Mouse (Mus musculus): ENCODE measurements at regions not wholly inside any gene's neighbourhood (a gene's known extent, or its start where the extent isn't known, plus 50 kb on each side); places are given as distances from the start of the nearest gene placed in this dataset.

GRCm38 (mm10) chr1:167905424-167905823 lies 216.4 kb downstream of the Lmx1a start:
- DNase-seq = no peak

GRCm38 (mm10) chr1:167912074-167912473 lies 223.0 kb downstream of the Lmx1a start:
- DNase-seq = no peak

GRCm38 (mm10) chr1:167914982-167915561 lies 226.0 kb downstream of the Lmx1a start:
- DNase-seq = peak; percentile 91

DNA sequence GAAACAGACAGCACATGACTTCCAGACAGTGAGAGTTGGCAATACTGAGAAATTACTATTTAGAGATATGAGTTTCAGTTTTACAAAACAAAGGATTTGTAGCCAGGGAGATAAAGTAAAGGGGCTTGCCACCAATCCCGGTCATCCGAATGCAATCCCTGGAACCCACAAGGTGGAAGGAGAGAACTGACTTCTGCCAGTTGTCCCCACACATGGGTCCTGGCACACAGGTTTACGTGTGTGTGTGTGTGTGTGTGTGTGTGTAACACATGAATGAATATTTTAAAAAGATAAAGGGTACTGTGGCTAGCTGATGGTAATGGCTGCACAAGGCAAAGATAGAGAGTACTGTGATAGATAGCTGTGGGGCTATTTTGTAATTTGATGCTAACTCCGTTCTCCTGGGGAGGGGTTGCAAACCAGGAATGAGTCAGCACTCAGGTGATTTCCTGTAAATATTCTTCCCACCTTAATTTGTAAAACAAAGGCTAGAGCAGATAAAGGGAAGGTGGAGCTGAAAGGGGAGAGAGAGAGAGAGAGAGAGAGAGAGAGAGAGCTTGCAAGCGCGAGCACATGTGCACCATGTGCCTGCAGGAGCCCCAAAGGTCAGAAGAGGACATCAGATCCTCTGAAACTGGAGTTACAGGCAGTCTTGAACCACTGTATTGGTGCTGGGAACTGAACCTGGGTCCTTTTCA lies 226.7 kb downstream of the Lmx1a start:
- no peak for DNase-seq

GRCm38 (mm10) chr1:167922917-167923316 lies 233.9 kb downstream of the Lmx1a start:
- DNase-seq = no peak

GRCm38 (mm10) chr1:167928060-167928467 lies 239.0 kb downstream of the Lmx1a start:
- DNase-seq = peak; percentile 25

DNA sequence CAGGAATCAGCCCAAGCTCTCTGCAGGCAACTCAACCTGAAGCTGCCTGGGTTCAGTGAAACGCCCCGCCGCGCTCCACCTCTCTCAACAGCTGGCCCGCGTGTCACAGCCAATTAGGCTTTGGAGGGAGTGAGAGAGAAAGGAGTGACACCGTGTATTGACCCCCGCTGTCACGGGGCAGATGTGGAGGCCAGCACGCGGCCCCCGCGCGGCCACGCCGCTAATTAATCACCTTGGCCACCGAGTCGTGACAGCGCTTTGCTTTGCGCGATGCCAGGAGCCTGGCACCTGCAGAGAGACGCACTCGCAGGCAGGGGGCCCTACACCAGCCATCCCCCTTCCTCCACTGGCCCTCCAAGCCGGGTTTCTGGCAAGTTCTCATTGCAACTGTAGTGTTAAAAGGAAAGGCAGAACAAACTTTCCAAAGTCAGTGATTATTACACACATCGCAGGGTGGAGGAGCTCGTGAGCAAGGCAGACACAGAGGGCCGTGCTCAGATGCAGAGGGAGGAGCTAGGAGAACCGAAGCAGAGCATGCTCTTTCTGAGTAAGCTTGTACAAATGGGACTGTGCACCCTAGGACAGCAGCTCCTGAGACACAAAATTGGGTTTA lies 240.8 kb downstream of the Lmx1a start:
- no peak for DNase-seq

- DNase-seq = no peak
These were observed 243.1 kb downstream of the Lmx1a start for GRCm38 (mm10) chr1:167932088-167932487.

DNA sequence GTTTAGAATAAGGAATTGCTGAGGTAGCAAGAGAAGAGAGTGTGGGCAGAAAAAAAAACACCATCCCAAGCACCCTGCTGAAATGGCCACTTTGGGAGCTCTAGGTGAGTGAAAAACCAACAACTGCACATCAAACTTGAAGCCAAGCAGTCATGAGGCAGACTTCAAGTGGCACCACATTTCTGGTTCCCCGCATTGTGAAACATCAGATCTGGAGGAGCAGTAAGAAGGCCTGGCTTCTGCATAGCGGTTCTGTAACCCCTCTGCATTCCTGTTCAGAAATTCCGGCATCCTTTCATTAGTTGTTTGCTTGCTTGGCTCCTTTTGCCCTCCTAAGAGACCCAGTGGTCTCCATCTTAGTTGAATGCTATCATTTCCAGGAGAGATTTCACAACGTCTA lies 247.7 kb downstream of the Lmx1a start:
- no peak for DNase-seq

- no peak for DNase-seq
These were observed 249.1 kb downstream of the Lmx1a start for GRCm38 (mm10) chr1:167938176-167938575.

- DNase-seq = no peak
These were observed 253.0 kb downstream of the Lmx1a start for GRCm38 (mm10) chr1:167942037-167942470.

GRCm38 (mm10) chr1:167943121-167943520 lies 254.1 kb downstream of the Lmx1a start:
- no peak for DNase-seq

GRCm38 (mm10) chr1:167945615-167946252 lies 256.7 kb downstream of the Lmx1a start:
- peak; percentile 52 for DNase-seq

- DNase-seq = no peak
These were observed 258.8 kb downstream of the Lmx1a start for GRCm38 (mm10) chr1:167947866-167948265.

DNA sequence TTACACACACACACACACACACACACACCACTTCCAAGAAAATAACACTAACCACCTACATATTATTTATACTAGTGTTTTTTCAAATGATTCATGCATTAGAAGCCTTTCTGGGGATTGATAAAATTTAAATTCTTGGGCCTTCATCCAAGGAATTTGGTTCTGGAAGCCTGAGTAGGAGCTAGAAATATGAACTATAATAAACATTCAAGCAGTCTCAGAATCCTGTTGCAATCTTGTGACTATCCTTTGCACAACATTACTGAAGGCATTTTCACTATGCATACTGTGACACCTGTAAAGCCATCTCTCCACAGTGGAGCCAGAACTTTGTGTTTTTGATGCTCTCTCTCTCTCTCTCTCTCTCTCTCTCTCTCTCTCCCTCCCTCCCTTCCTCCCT lies 262.7 kb downstream of the Lmx1a start:
- DNase-seq = no peak

GRCm38 (mm10) chr1:167958531-167958930 lies 269.5 kb downstream of the Lmx1a start:
- no peak for DNase-seq

DNA sequence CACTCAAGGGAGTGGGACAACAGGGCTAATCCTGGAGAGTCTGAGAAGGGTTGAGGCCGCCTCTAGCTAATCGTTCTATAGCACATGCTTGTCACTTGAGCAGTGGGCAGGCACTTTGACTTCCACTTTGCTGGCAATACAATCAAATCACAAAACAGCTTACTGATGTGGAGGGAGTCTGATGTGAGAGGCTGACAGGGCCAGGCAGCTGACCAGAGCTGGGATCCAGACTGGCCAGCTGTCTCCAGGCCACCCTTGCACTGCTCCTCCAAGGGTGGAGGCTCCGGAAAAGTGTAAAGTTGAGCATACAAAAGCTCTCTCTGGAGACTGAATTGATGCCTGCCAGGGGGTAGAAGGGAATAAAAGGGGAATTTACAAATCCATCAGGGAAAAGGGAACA lies 280.5 kb downstream of the Lmx1a start:
- no peak for DNase-seq

- no peak for DNase-seq
These were observed 280.9 kb downstream of the Lmx1a start for GRCm38 (mm10) chr1:167969985-167970384.

- DNase-seq = no peak
These were observed 287.7 kb downstream of the Lmx1a start for GRCm38 (mm10) chr1:167976708-167977107.

DNA sequence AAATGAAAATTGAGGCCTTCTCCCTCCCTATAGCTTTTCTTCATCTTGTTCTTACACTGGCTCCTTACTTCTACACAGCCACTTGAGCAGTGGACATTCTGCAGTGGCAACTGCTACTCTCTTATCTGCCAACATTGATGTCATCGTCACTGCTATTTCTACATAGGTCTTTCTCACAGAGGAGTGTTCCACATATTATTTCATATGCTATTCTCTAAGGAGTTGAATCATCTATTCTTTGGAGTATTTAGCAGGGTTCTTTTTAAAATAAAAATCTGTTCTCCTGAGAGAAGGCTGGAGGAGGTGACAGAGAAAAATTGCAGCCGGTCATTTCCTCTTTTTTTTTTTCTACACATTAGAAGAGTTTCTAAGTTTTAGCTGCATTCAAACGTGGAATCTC lies 290.1 kb downstream of the Lmx1a start:
- no peak for DNase-seq

- no peak for DNase-seq
These were observed 290.6 kb downstream of the Lmx1a start for GRCm38 (mm10) chr1:167979588-167979987.

- DNase-seq = no peak
These were observed 292.3 kb downstream of the Lmx1a start for GRCm38 (mm10) chr1:167981292-167981691.

DNA sequence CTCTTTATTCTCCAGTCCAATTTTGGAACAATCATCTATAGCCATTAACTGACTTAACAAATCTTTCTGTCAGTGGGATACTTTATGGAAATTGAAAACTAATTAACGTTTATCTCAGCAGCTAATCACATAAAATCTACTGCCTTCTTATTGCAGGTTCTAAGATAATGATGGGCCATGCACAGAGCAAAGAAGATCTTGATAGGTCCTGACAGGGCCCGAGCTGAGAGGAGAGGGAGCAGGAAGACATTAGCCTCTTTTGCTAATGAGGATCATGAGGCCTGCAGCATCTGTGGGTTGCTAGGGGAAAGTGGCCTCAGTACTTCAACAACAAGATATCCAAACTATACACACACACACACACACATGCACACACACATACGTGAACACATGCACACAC lies 318.4 kb downstream of the Lmx1a start:
- DNase-seq = no peak

DNA sequence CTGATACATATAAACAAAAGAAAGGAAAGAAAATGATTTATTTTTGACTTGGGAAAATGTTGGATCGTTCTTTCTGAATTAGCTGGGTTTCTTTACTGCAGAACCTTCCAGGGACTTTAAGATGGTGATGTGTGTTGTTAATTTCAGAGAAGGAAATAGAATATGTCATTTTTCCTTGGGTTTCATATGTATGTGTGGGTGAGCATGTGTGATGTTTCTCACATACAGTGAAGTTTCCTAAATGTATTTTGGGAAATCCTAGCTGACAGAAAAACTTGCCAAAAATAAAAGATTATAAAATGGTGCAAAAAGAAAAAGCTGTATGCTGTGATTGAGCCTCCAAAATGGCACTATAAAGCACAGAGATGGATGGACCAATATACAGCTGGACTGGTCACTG lies 319.2 kb downstream of the Lmx1a start:
- no peak for DNase-seq
